Mouse (Mus musculus) brain, embryonic 14.5 days (tissue): ENCODE measurements around the gene Tfrc. TPM values are rescaled to one million over a fixed set of nuclear protein-coding genes. Genes with fewer than 3 reads are reported as not detected.

Source experiments
- DNase-seq: peaks from one replicate; pipeline ENCODE4 v3.0.0-alpha.2; 2011; ENCODE audit warnings: low read depth
- CTCF ChIP-seq: fragments of 200-500 bp; IDR thresholded peaks from 2 replicates; pipeline ENCODE4 v1.5.1; 2012; ENCODE audit warnings: inconsistent platforms, mild to moderate bottlenecking, moderate library complexity, borderline replicate concordance; ENCODE audit not compliant: insufficient read depth, insufficient read length; ENCODE audit errors: extremely low read depth
- POLR2A ChIP-seq: fragments of 200-500 bp; IDR thresholded peaks from 2 replicates; pipeline ENCODE4 v1.6.1; 2012; ENCODE audit warnings: mild to moderate bottlenecking, inconsistent platforms, borderline replicate concordance; ENCODE audit not compliant: poor library complexity, insufficient read depth, insufficient read length, severe bottlenecking; ENCODE audit errors: extremely low read depth
- polyA plus RNA-seq: library from polyadenylated mRNA; depleted of rRNA; stranded (reverse); fragments of >200 nt; gene quantifications from 2 replicates; pipeline ENCODE4 v1.2.3, GENCODE M21; 2012

The Tfrc gene
- polyA plus RNA-seq, 1 experiment = 49.0 TPM

GRCm38 (mm10) chr16:32613269-32613834 is 4.6 kb downstream of the Tfrc start:
- no peak for DNase-seq
- TF ChIP-seq POLR2A (no peak), CTCF (no peak)

GRCm38 (mm10) chr16:32614047-32614446 is 5.3 kb downstream of the Tfrc start:
- DNase-seq = no peak
- TF ChIP-seq CTCF (0 out of 2 replicates have a peak, but pooled peaks have one; percentile 4), POLR2A (no peak)

- TF ChIP-seq CTCF (no peak), POLR2A (no peak)
- no peak for DNase-seq
Observed at GRCm38 (mm10) chr16:32618946-32619345, 10.2 kb downstream of the Tfrc start.

GRCm38 (mm10) chr16:32628140-32628539 is 19.4 kb downstream of the Tfrc start:
- DNase-seq = no peak
- TF ChIP-seq CTCF (no peak), POLR2A (no peak)

- DNase-seq = no peak
- TF ChIP-seq CTCF (no peak), POLR2A (no peak)
Observed at GRCm38 (mm10) chr16:32632328-32632824, 23.7 kb downstream of the Tfrc start.

DNA sequence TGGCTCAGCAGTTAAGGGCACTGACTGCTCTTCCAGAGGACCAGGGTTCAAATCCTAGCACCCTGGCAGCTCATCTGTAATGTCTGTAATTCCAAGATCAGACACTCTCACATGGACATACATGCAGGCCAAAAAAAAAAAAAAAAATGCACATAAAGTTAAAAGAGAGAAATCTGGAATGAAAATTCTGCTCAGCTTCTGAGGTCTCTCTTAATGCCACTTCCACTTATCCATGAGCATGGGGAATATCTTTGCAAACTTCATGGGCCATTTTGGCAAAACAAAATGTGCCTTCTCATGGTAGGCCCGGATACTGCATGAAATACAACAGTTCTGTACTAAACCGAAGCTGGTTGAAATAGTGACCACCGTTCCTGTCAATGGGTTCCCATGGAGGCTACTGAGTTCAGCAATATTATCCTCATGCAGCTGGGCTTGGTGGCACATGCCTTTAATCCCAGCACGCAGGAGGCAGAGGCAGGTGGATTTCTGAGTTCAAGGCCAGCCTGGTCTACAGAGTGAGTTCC is 24.8 kb downstream of the Tfrc start:
- no peak for DNase-seq
- TF ChIP-seq POLR2A (no peak), CTCF (no peak)

GRCm38 (mm10) chr16:32634183-32634582 is 25.5 kb downstream of the Tfrc start:
- no peak for DNase-seq
- TF ChIP-seq POLR2A (no peak), CTCF (no peak)

GRCm38 (mm10) chr16:32635314-32635713 is 26.6 kb downstream of the Tfrc start:
- TF ChIP-seq CTCF = peak; percentile 31; the same call in 1 of the 2 replicates
- no peak for TF ChIP-seq POLR2A

DNA sequence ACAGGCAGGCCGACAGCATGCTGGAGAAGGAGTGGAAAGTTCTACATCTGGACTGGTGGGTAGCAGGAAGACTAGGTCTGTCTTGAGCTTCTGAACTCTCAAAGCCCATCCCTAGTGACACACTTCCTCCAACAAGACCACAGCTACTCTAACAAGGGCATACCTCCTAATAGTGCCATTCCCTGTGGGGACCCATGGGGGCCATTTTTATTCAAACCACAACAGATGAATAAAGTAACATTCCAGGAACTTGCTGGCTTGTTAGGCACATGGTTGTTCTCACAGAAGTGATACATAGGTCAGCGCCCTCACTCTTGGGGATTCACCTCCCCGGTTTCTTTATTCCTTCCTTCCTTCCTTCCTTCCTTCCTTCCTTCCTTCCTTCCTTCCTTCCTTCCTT is 27.6 kb downstream of the Tfrc start:
- no peak for TF ChIP-seq POLR2A
- no peak for TF ChIP-seq CTCF
- DNase-seq = no peak

More at GRCm38 (mm10) chr16:32635314-32635713, 26.6 kb downstream of the Tfrc start:
- peak; percentile 86 for DNase-seq

DNA sequence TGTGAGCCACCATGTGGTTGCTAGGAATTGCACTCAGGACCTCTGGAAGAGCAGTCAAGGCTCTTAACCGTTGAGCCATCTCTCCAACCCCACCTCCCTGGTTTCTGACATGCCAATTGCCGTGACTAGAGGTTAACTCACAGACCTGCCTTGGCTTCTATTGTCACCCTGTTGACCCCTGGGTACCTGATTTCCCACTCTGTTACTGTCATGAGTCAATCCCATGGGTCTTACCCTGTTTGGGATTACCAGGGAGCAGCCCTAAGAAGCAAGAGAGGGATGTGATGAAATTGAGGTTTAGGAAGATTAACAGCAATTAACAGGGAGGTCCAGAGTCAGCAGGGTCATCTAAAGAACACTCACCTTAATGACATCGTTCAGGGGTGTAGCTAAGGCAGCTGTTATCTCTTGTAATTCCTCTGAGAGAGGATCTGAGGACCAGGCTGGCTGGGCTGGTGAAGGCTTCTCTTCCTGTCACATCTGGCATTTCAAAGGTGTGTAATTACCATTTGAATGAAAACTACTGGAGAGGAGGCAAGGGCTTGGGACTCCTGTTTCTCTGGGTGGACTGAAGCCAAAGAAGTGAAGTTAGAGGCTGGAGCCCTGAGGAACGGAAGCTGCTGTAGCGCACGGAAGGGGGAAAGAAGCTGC is 28.3 kb downstream of the Tfrc start:
- TF ChIP-seq CTCF (no peak), POLR2A (no peak)

DNA sequence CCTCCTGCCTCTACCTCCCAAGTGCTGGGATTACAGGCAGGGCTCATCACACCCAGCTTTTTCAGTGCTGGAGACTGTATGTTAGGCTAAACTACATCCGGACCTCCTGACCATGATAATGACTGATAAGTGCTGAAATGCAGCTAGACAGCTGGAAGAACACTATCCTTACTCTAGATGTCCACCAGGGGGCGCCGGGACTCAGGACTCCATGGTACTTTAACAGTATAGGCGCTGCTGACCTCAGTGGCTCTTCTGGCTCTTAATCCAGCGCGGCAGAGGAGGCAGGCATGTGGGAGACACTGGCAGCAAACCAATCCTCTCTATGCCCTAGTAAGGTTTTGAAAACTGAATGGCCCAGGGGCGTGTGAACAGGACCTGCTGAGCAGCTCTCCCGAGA is 29.8 kb downstream of the Tfrc start:
- TF ChIP-seq POLR2A = no peak
- TF ChIP-seq CTCF = peak; percentile 81
- peak; percentile 91 for DNase-seq

More for the DNA sequence above, 28.3 kb downstream of the Tfrc start:
- DNase-seq = no peak
